Mouse (Mus musculus): ENCODE data around the gene Luc7l.

Luc7l gene

DNA sequence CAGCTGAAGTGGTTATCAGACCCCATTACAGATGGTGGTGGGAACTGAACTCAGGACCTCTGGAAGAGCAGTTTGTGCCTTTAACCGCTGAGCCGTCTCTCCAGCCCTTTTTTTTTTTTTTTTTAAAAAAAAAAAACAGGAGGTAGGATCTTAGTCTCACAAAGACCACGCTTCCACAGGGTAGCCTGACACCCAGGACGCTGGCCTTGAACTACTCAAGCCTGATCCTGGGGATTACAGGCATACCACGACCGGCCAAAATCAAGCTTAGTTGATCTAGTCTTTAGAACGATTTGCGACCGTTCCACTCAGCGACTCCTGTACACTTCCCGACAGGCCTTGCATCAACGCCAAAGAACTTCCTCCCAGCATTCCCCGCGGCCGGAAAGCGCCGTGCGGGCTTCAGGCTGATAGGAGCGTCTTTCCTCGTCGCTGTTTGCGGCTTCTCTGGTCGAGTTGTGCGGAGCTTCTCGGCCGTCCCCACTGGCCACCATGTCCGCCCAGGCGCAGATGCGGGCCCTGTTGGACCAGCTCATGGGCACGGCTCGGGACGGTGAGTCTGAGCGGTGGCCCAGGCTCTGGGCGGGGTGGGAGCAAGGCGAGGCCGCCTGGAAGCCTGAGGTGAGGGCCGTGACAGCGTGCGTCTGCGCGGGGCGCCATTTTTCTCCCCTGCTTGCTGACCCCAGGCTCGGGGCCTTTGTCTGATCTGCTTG lies at the start of gene Luc7l:
Gene Luc7l, plus strand, starts transcription at position 358 of the 713 bp plus-strand sequence.
- peak; percentile 88 for DNase-seq (ENCODE audit: low spot score)

DNA sequence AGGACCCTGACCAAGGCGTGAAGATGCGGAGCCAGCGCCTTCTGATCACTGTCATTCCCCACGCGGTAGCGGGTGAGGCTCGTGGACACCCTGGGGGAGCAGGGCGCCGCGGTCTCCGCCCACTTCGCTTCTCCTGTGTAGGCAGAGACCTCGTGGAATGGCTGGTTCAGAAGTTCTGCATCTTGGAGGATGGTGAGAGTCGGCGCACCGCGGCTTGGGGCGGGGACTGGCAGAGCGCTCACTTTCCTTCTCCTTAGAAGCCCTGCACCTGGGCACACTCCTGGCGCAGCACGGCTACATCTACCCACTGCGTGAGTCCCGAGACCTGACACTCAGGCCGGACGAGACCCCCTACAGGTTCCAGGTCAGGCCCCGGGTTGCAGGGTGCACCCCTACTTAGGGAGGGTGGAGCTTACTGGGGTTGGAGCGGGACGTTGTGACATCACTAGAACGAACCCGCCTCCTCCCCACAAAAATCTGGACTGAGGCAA lies 49.3 kb upstream of the Luc7l start:
- no peak for DNase-seq (ENCODE audit: low spot score)

DNA sequence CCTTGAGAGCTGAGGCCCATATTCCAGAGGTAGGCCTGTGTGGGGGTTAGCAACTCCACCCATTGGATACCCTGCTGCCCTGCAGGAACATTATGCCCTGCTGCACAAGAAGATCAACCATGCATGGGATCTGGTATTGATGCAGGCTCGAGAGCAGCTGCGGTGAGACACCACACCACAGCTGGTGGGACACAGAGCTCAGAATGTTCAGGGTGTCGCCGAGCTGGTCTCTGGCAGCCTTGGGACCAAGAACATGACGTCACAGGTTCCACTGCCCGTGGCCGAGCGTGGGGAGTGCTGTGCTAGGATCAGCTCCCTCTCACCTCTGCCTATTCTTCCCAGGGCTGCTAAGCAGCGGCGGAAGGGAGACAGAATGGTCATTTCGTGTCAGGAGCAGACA lies 47.9 kb upstream of the Luc7l start:
- DNase-seq (ENCODE audit: low spot score), result no peak

GRCm38 (mm10) chr17:26206392-26206791 lies 46.3 kb upstream of the Luc7l start:
- no peak for DNase-seq (ENCODE audit: low spot score)

DNA sequence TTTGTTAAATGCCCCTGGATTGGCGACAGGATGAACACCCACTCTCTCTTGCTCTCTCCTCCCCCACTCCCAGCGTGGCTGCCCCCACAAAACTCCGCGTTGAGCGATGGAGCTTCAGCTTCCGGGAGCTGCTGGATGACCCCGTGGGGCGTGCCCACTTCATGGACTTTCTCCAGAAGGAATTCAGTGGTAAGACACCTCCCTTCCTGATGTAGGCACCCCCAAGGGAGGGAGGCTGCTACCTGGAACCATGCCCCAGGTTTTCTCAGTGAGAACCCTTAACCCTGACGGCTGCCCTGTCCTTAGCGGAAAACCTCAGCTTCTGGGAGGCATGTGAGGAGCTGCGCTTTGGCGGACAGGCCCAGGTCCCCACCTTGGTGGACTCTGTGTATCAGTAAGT lies 45.0 kb upstream of the Luc7l start, which contains the start of gene Arhgdig:
Gene Arhgdig, minus strand, starts transcription at position 101 of the 400 bp plus-strand sequence.
- no peak for DNase-seq (ENCODE audit: low spot score)

GRCm38 (mm10) chr17:26212241-26212640 lies 40.5 kb upstream of the Luc7l start:
- DNase-seq (ENCODE audit: low spot score), result no peak

DNA sequence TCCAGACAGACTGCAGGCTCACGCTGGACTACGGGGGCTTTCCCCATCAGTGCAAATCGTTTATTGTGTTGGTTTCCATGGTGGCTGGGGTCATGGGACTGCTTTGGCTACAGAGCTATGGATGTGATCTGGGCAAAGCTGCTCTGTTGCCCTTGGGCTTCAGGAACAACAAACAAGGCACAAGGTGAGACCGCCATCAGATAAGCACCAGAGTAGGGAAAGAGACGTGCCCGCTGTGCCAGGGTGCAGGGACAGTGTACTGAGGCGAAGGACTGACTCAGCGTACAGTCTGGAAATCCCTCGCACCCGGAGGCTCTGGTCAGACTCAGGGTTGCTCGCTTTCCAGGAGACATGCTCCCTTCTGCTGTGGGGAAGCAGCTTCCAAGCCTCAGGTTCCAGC lies 40.0 kb upstream of the Luc7l start:
- DNase-seq (ENCODE audit: low spot score), result no peak

DNA sequence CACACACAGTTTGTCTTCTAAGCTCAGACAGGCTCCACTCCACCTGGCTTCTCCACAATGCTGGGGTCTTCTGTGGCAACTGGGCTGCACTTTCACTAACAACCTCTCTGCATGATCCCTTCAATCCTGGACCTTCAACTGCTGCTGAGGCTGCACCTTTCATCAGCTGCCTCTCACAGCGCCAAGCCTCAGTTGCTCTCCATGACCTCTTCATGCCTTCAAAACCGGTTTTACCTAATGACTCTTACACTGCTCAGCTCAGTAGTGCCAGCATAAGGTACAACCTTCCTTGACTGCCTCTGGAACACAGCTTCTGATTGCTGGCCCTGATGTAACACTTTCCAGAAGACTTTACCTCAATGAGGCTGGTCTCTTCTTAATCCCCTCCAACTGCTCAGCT lies 31.2 kb upstream of the Luc7l start:
- DNase-seq (ENCODE audit: low spot score), result no peak

DNA sequence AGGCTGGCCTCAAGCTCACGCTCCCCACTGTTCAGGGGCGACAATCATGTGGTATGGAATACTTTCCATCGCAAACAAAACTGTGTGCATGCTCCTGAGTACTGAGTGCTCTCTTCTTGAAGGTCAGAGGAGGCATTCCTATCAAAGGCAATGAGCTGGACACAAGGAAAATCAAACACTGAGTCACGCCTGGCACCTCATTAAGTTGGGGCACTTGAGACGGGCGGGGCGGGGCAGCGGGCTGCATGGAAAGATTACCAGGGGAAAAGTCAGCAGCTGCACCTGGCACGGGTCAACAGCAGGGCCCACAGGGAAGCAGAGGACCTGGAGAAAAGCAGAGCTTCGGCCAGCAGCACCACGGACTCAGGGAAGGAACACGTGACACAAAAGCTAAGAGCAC lies 27.5 kb upstream of the Luc7l start:
- no peak for DNase-seq (ENCODE audit: low spot score)

DNA sequence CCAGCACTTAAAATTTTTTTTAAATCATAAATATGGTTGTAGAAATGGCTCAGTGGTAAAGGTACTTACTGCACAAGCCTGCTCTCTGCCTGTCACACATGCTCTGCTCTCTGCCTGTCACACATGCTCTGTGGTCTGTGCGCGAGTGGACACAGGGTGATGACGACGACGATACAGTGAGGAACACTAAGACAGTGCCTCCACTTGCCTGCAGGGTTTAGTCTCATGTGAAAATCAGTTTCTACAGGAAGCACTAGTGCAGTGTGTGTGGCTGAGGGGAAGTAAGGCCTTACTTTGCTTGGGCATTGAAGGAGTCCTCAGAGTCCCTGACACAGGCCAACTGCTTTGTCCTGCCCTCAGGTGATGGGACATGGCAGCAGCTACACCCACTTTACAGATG lies 22.9 kb upstream of the Luc7l start:
- DNase-seq (ENCODE audit: low spot score), result no peak

- DNase-seq (ENCODE audit: low spot score), result no peak
Observed at GRCm38 (mm10) chr17:26231156-26231555, 21.5 kb upstream of the Luc7l start.

GRCm38 (mm10) chr17:26232863-26233262 lies 19.8 kb upstream of the Luc7l start:
- no peak for DNase-seq (ENCODE audit: low spot score)

DNA sequence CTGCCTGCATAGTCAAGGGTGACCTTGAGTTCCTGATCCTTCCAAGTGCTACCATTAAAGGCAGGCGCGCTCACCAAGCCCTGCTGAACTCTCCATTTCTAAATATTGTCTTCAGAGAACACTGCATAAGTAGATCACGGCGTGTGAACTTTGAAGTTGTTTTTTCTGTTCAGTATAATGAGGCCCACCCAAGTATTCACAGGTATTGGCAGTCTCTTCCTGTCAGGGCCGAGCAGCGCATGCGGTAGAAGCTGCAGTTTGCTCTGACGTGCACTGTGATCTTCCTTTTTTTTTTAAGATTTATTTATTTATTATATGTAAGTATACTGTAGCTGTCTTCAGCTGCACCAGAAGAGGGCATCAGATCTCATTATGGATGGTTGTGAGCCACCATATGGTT lies 18.3 kb upstream of the Luc7l start:
- no peak for DNase-seq (ENCODE audit: low spot score)

DNA sequence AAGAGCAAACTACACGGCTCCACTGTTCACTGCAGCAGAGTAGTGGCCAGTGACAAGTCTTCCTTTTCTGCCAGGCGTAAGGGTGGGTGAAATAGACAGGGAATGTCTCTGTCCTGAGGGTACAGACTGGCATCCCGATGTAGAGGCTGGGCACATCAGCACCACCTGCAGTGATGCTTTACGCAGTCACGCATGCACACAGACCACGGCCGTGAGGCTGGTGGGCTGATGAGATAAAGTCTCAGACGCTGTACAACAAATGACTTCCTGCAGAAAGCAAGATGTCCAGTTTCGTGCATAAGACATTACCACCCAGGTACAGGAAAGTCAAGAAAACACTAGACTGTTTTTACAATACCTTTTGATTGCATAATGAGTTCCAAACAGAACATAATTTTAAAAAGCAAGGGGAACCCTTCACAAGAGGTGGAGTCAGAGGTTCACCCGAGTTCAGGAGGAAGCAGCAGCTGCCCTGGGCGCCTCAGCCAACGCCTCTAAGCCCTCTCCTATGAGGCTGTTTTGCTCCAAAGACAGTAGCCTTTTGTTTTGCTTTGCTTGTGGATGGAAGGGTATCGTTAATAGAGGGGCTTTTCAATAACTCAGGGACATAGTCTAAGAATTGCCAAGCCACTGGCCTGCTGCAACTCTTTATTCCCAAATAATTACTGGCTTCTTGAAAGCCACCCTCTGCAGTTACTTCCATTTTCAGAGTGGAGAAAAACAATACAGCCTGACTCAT lies 17.4 kb upstream of the Luc7l start:
- no peak for DNase-seq (ENCODE audit: low spot score)

GRCm38 (mm10) chr17:26237667-26238066 lies 15.0 kb upstream of the Luc7l start:
- DNase-seq (ENCODE audit: low spot score), result no peak

GRCm38 (mm10) chr17:26239551-26239950 lies 13.1 kb upstream of the Luc7l start:
- no peak for DNase-seq (ENCODE audit: low spot score)

DNA sequence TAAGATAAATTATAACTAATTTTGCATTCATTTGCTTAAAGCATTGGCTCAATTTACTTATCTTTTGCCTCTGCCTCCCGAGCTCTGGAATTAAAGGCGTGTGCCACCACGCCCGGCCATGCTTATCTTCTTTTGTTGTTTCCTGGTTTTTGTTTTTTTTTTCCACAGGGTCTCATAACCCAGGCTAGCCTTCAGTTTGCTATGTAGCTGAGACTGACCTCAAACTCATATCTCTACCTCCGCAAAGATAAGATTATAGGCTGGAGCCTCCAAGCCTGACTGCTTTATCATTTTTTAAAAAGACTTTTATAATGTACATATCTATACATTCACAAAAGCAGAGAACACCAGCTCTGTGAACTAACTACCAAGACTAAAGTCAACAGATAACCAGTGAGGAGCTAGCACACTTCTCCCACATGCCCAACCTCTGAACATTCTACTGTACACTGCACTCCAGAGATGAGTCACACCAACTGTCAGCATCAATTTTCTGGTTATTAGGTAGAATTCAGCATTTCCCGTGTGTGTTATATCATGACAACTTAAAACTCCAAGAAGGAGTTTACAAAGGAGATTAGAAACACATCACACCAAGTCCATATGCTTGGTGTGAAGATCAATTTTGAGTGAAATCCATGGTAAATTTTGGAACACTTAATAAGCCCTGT lies 12.4 kb upstream of the Luc7l start:
- DNase-seq (ENCODE audit: low spot score), result no peak

DNA sequence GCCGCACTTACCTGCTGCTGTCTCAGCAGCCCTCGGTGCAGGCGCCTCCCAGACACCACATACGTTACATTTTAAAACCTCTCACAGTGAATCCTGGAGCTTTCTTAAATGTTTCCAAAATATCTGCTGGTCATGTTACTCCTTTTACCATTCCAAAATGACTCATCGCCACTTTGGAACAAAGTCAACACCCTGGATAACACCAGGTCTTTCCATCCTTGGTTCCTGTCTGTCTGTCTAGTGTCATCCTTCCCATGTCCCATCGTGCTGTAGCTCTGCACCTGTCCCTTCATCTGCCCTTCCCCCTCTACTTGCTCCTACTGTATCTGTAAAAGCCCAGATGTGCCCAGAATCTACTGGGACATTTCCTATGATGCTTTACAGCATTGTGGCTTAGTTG lies 11.7 kb upstream of the Luc7l start:
- no peak for DNase-seq (ENCODE audit: low spot score)

GRCm38 (mm10) chr17:26243471-26244100 lies 9.1 kb upstream of the Luc7l start:
- DNase-seq (ENCODE audit: low spot score), result no peak

DNA sequence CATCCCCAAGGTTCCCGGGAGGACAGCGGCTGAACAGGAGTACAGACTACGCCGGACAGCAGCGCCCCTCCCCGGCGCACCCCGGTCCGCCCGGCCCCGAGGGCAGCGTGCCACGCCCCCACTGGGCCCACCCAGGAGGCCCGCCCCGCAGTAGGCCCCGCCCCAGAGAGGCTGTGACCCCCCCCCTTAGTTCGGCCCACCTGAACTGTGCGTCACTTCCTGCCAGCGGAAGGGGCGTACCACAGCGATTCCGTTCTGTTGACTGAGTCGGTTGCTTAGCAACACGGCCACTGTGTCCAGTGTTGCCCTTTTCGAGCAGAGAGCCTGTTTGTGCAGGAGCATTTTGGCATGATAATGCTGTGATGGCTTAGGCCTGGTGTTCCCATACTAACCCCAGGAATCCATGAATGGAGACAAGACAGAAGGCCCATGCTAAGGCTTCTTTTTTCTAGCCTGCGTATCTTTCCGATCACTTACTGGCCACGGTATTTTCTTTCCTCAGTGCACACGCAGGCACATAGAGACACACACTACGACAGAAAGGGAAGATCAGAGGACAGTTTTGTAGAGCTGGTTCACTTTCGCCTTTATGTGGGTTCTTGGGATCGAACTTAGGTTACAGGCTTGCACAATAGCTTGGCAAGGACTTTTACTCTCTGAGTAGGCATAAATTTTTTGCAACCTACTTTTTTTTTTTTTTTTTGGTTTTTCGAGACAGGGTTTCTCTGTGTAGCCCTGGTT lies 8.4 kb upstream of the Luc7l start, which contains the start of gene Fam234a:
Gene Fam234a, minus strand, starts transcription at position 142 of the 741 bp plus-strand sequence.
- peak; percentile 91 for DNase-seq (ENCODE audit: low spot score)

GRCm38 (mm10) chr17:26251886-26252538 lies 684 bp upstream of the Luc7l start:
- DNase-seq (ENCODE audit: low spot score), result no peak
